Mouse (Mus musculus) ES-Bruce4 (cell line): ENCODE measurements around the gene Gas7.

Experiments used
- CTCF ChIP-seq: IDR thresholded peaks from one replicate; pipeline ENCODE4 v1.8.1; 2011; ENCODE audit warnings: low read depth, low read length
- EP300 ChIP-seq: IDR thresholded peaks from 2 replicates; pipeline ENCODE4 v1.6.1; 2011; ENCODE audit warnings: low read depth, low read length; ENCODE audit not compliant: insufficient read depth
- POLR2A ChIP-seq: IDR thresholded peaks from one replicate; pipeline ENCODE4 v1.8.1; 2011; ENCODE audit warnings: low read length; ENCODE audit not compliant: insufficient read depth

GRCm38 (mm10) chr11:67600710-67601430 lies 145.6 kb downstream of the Gas7 start:
- TF ChIP-seq CTCF (no peak), POLR2A (no peak), EP300 (no peak)
